Mouse (Mus musculus): ENCODE data around the gene Inhbc. TPM values are rescaled to one million over a fixed set of nuclear protein-coding genes. Genes with fewer than 3 reads are reported as not detected.
"Not testable (repeated sequence)": the region's sequence is repeated elsewhere in the genome, so short reads cannot be mapped to it uniquely, and the experiment has no call there.

The Inhbc gene
- polyA plus RNA-seq, 1 experiment = not detected

DNA sequence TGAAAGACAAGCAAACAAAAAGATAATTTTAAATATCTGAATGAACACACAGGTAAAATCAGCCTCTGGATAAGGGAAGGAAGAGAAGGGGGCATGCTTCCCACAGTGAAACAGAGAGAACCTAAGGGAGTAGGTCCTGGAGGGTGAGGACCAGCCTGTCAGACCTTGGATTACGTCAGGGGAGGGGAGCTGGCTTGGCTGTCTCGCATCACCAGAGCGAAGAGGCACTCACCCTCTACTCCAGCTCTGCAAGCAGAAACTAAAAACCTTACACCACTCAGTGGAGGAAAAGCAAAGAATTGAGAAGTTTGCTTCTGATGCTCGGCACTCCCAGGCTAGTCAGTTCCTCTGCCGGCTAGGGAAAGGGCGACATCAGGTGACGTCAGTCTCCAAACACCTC is 50.3 kb downstream of the Inhbc start:
- Histone ChIP-seq H3K4me1 (ENCODE audit: control insufficient read depth, insufficient read depth, low read length) (no peaks in the 10 kb centered on the region), H3K27ac (ENCODE audit: insufficient read depth, low read depth, low read length) (no peak overlapping the region), H3K4me3 (ENCODE audit: insufficient read depth, low read depth, low read length) (no peak overlapping the region), H3K27me3 (replicated peaks; ENCODE audit: control insufficient read depth, insufficient read depth, low read length) (no peaks in the 10 kb centered on the region), H3K36me3 (ENCODE audit: control insufficient read depth, insufficient read depth, low read length) (no peaks in the 10 kb centered on the region)
- 37% methylated on average over 7 of the region's 7 CpGs for WGBS
- TF ChIP-seq CTCF (conservative IDR thresholded peaks at IDR 0.05; ENCODE audit: insufficient read depth, insufficient read length, low read depth, low read length) (no peak), POLR2A (IDR thresholded peaks at IDR 0.05; ENCODE audit: low read depth, low read length) (no peak)
- DNase-seq = no peak

DNA sequence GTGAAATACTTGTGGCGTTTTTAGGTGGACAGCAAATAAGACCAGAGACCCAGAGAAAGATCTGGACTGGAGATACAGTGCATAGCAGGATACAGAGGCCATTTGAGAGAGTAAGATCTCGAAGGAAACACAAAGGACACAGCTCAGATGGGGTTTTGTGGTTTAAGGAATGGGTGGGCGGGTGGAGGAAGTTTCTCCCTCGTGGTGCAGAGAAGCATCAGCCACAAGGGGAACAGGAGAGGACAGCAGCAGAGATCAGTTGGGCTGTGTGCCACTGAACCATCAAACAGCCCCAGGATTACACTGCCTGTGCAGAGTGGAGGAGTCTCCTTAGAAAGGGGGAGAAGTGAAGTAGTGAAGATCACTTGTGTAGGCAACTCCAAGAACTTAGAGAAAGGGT is 52.2 kb downstream of the Inhbc start:
- H3K27ac ChIP-seq (ENCODE audit: insufficient read depth, low read depth, low read length) = no peak overlapping the region
- WGBS = 44% methylated on average over 4 of the region's 4 CpGs
- TF ChIP-seq CTCF (conservative IDR thresholded peaks at IDR 0.05; ENCODE audit: insufficient read depth, insufficient read length, low read depth, low read length) (no peak), POLR2A (IDR thresholded peaks at IDR 0.05; ENCODE audit: low read depth, low read length) (no peak)
- no peaks in the 10 kb centered on the region for H3K36me3 ChIP-seq (ENCODE audit: control insufficient read depth, insufficient read depth, low read length)
- no peaks in the 10 kb centered on the region for H3K4me1 ChIP-seq (ENCODE audit: control insufficient read depth, insufficient read depth, low read length)
- no peak overlapping the region for H3K4me3 ChIP-seq (ENCODE audit: insufficient read depth, low read depth, low read length)
- no peaks in the 10 kb centered on the region for H3K27me3 ChIP-seq (replicated peaks; ENCODE audit: control insufficient read depth, insufficient read depth, low read length)
- no peak for DNase-seq

DNA sequence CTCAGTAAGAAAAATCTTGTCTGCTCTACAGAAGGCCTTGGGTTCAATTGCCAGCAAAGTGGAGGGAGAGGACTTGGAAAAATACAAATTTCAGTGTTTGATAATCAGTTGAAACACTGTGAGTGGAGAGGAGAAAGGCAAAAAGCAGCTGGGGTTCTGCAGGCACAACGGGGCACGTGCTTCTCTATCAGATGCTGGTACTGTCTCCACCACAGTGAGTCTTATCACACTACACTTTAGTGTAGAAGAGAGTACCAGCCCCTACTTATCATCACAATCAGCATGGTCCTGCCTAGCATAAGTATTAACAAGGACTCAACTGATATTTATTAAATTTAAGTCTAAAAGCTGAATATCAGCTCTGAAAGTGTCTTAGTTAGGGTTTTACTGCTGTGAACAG is 53.0 kb downstream of the Inhbc start:
- Histone ChIP-seq H3K4me1 (ENCODE audit: control insufficient read depth, insufficient read depth, low read length) (no peaks in the 10 kb centered on the region), H3K36me3 (ENCODE audit: control insufficient read depth, insufficient read depth, low read length) (no peaks in the 10 kb centered on the region), H3K4me3 (ENCODE audit: insufficient read depth, low read depth, low read length) (no peak overlapping the region), H3K27ac (ENCODE audit: insufficient read depth, low read depth, low read length) (no peak overlapping the region), H3K27me3 (replicated peaks; ENCODE audit: control insufficient read depth, insufficient read depth, low read length) (no peaks in the 10 kb centered on the region)
- no peak for DNase-seq
- WGBS = 96% methylated on average over 2 of the region's 2 CpGs
- TF ChIP-seq CTCF (conservative IDR thresholded peaks at IDR 0.05; ENCODE audit: insufficient read depth, insufficient read length, low read depth, low read length) (no peak), POLR2A (IDR thresholded peaks at IDR 0.05; ENCODE audit: low read depth, low read length) (no peak)

DNA sequence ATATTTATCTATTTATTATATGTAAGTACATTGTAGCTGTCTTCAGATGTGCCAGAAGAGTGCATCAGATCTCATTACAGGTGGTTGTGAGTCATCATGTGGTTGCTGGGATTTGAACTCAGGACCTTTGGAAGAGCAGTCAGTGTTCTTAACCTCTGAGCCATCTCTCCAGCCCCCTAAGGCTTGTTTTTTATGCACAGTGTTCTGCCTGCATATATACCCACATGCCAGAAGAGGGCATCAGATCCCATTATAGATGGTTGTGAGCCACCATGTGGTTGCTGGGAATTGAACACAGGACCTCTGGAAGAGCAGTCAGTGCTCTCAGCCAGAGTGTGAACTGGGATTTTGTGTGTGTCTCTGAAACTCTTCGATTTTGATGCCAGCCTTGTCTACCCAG is 55.3 kb downstream of the Inhbc start:
- H3K36me3 ChIP-seq (ENCODE audit: control insufficient read depth, insufficient read depth, low read length); DNase-seq; H3K4me3 ChIP-seq (ENCODE audit: insufficient read depth, low read depth, low read length); H3K27ac ChIP-seq (ENCODE audit: insufficient read depth, low read depth, low read length); H3K4me1 ChIP-seq (ENCODE audit: control insufficient read depth, insufficient read depth, low read length); H3K27me3 ChIP-seq (replicated peaks; ENCODE audit: control insufficient read depth, insufficient read depth, low read length): not testable (repeated sequence)
- WGBS = 77% methylated on average over 1 of the region's 1 CpGs

DNA sequence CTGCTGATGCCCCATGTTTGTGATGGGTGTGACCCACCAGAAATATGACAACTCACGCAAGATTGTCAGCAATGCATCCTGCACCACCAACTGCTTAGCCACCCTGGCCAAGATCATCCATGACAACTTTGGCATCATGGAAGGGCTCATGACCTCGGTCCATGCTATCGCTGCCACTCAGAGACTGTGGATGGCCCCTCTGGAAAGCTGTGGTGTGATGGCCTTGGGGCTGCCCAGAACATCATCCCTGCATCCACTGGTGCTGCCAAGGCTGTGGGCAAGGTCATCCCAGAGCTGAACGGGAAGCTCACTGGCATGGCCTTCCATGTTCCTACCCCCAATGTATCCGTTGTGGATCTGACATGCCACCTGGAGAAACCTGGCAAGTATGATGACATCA is 56.7 kb downstream of the Inhbc start:
- DNase-seq; H3K27me3 ChIP-seq (replicated peaks; ENCODE audit: control insufficient read depth, insufficient read depth, low read length); H3K36me3 ChIP-seq (ENCODE audit: control insufficient read depth, insufficient read depth, low read length); H3K4me3 ChIP-seq (ENCODE audit: insufficient read depth, low read depth, low read length); H3K27ac ChIP-seq (ENCODE audit: insufficient read depth, low read depth, low read length); H3K4me1 ChIP-seq (ENCODE audit: control insufficient read depth, insufficient read depth, low read length): not testable (repeated sequence)
- WGBS = 92% methylated on average over 5 of the region's 5 CpGs

DNA sequence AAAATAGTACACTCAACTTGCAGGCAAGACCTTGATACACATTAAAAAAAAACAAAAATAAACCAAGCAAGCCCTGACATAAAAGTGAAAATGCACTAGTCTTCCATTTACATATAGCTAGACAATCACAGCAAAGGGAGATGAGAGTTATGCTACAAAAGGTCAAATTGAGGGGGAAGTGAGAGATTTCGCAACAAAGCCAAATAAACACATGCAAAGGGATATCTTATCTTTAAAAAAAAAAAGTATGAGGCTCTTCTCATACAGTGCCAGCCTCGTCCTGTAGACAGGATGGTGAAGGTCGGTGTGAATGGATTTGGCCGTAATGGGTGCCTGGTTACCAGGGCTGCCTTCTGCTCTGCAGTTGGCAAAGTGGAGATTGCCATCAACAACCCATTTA is 57.4 kb downstream of the Inhbc start:
- Histone ChIP-seq H3K4me3 (ENCODE audit: insufficient read depth, low read depth, low read length) (no peak overlapping the region), H3K27ac (ENCODE audit: insufficient read depth, low read depth, low read length) (no peak overlapping the region), H3K27me3 (replicated peaks; ENCODE audit: control insufficient read depth, insufficient read depth, low read length) (no peaks in the 10 kb centered on the region), H3K36me3 (ENCODE audit: control insufficient read depth, insufficient read depth, low read length) (peaks cover 1% of the 10 kb centered on the region; the same call in 1 of the 2 replicates), H3K4me1 (ENCODE audit: control insufficient read depth, insufficient read depth, low read length) (no peaks in the 10 kb centered on the region)
- WGBS = 74% methylated on average over 4 of the region's 4 CpGs
- DNase-seq = no peak
- no peak for TF ChIP-seq POLR2A (IDR thresholded peaks at IDR 0.05; ENCODE audit: low read depth, low read length)
- no peak for TF ChIP-seq CTCF (conservative IDR thresholded peaks at IDR 0.05; ENCODE audit: insufficient read depth, insufficient read length, low read depth, low read length)

DNA sequence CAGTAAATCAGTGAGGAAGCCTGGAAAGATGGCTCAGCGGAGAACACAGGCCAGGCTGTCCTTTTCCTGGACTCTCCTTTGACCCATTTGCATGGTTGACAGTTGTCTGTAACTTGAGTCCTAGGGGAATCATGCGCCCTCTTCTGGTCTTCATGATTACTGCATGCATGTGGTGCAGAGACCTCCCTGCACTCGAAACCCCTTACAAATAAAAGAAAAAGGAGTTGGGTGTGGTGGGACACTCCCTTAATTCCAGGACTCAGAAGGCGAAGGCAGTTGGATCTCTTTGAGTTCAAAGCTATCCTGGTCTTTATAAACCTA is 57.9 kb downstream of the Inhbc start:
- Histone ChIP-seq H3K27ac (ENCODE audit: insufficient read depth, low read depth, low read length) (peak overlapping the region; percentile 76), H3K27me3 (replicated peaks; ENCODE audit: control insufficient read depth, insufficient read depth, low read length) (no peaks in the 10 kb centered on the region), H3K36me3 (ENCODE audit: control insufficient read depth, insufficient read depth, low read length) (peaks cover 1% of the 10 kb centered on the region; the same call in 1 of the 2 replicates), H3K4me1 (ENCODE audit: control insufficient read depth, insufficient read depth, low read length) (no peaks in the 10 kb centered on the region), H3K4me3 (ENCODE audit: insufficient read depth, low read depth, low read length) (peak overlapping the region; percentile 79)
- TF ChIP-seq POLR2A (IDR thresholded peaks at IDR 0.05; ENCODE audit: low read depth, low read length) = no peak
- TF ChIP-seq CTCF (conservative IDR thresholded peaks at IDR 0.05; ENCODE audit: insufficient read depth, insufficient read length, low read depth, low read length) = peak; percentile 83
- 0% methylated on average over 4 of the region's 4 CpGs for WGBS
- DNase-seq = peak; percentile 89
